Mouse (Mus musculus) midbrain, postnatal 0 days (tissue): ENCODE measurements around the gene Twf2. TPM values are rescaled to one million over a fixed set of nuclear protein-coding genes. Genes with fewer than 3 reads are reported as not detected.

Experiments
- ATAC-seq: fragments of 200-750 bp; cut with Nextera tagmentation; 2 replicates; pipeline ENCODE4 v1.8.0; 2017; ENCODE audit warnings: moderate number of reproducible peaks, mild to moderate bottlenecking, moderate TSS enrichment, moderate library complexity; ENCODE audit not compliant: low FRiP score
- DNase-seq: peaks from one replicate; pipeline ENCODE4 v3.0.0-alpha.2; 2015; ENCODE audit warnings: low spot score
- H3K27ac ChIP-seq: fragments of 300-500 bp; sonication (generic); 2 replicates; pipeline ENCODE4 v1.5.1; 2014; ENCODE audit warnings: low read depth, mild to moderate bottlenecking, low read length, mixed read lengths
- H3K27me3 ChIP-seq: fragments of 300-500 bp; sonication (generic); 2 replicates; pipeline ENCODE4 v1.6.1; 2014; ENCODE audit warnings: low read length, control low read depth, mixed read lengths; ENCODE audit not compliant: insufficient read depth
- H3K36me3 ChIP-seq: fragments of 300-500 bp; sonication (generic); 2 replicates; pipeline ENCODE4 v1.6.1; 2014; ENCODE audit warnings: low read length, control low read depth, mixed read lengths; ENCODE audit not compliant: insufficient read depth
- H3K4me1 ChIP-seq: fragments of 300-500 bp; sonication (generic); 2 replicates; pipeline ENCODE4 v1.6.1; 2014; ENCODE audit warnings: mild to moderate bottlenecking, control low read depth, antibody characterized with exemption, low read length, mixed read lengths; ENCODE audit not compliant: insufficient read depth
- H3K4me2 ChIP-seq: fragments of 300-500 bp; sonication (generic); 2 replicates; pipeline ENCODE4 v1.6.1; 2014; ENCODE audit warnings: low read depth, mild to moderate bottlenecking, low read length, mixed read lengths; ENCODE audit not compliant: poor library complexity, severe bottlenecking
- H3K4me3 ChIP-seq: fragments of 300-500 bp; sonication (generic); 2 replicates; pipeline ENCODE4 v1.5.1; 2014; ENCODE audit warnings: low read depth, mild to moderate bottlenecking, low read length, moderate library complexity
- H3K9ac ChIP-seq: fragments of 300-500 bp; sonication (generic); replicated peaks from 2 replicates; pipeline ENCODE4 v1.6.1; 2014; ENCODE audit warnings: mild to moderate bottlenecking, low read length, moderate library complexity, mixed read lengths; ENCODE audit not compliant: poor library complexity, severe bottlenecking
- H3K9me3 ChIP-seq: fragments of 300-500 bp; sonication (generic); 2 replicates; pipeline ENCODE4 v1.6.1; 2016; ENCODE audit warnings: low read length, control low read depth
- CTCF ChIP-seq: IDR thresholded peaks from 2 replicates; pipeline ENCODE4 v1.5.1; 2016; ENCODE audit warnings: antibody characterized with exemption, mild to moderate bottlenecking
- WGBS: fragments of 180-500 bp; shearing (Covaris S2); extraction: QIAGEN DNeasy Blood & Tissue Kit; methylation state at CpG from one replicate; pipeline ENCODE4 v1.1.7; 2014; 5-methylcytosine and 5-hydroxymethylcytosine counted together
- polyA plus RNA-seq: library from polyadenylated mRNA; unstranded; fragments of >200 nt; fragmentation: Nextera tagmentation; extraction: Ambion mirVana; gene quantifications from 2 replicates; pipeline ENCODE4 v1.2.1, GENCODE M21; 2015
- total RNA-seq: library from RNA; depleted of rRNA; stranded (reverse); fragments of >200 nt; gene quantifications from 2 replicates; pipeline ENCODE4 v1.2.3, GENCODE M21; 2014

Gene Twf2
- total and polyA plus RNA-seq, 2 experiments from 2014 or later, result 41.6 to 78.3 TPM

- no peaks in the 10 kb centered on the region for H3K9me3 ChIP-seq
- ATAC-seq, result no peak
- no peak for TF ChIP-seq CTCF
- peaks cover 53% of the 10 kb centered on the region for H3K36me3 ChIP-seq
- no peak overlapping the region for H3K9ac ChIP-seq
- no peak overlapping the region for H3K4me2 ChIP-seq
- H3K27me3 ChIP-seq, result no peaks in the 10 kb centered on the region
- 76% methylated on average over 6 of the region's 6 CpGs for WGBS
- no peaks in the 10 kb centered on the region for H3K4me1 ChIP-seq
- no peak overlapping the region for H3K27ac ChIP-seq
- H3K4me3 ChIP-seq, result no peak overlapping the region
- no peak for DNase-seq
These were observed 31.0 kb downstream of the Twf2 start for GRCm38 (mm10) chr9:106233953-106234352.

DNA sequence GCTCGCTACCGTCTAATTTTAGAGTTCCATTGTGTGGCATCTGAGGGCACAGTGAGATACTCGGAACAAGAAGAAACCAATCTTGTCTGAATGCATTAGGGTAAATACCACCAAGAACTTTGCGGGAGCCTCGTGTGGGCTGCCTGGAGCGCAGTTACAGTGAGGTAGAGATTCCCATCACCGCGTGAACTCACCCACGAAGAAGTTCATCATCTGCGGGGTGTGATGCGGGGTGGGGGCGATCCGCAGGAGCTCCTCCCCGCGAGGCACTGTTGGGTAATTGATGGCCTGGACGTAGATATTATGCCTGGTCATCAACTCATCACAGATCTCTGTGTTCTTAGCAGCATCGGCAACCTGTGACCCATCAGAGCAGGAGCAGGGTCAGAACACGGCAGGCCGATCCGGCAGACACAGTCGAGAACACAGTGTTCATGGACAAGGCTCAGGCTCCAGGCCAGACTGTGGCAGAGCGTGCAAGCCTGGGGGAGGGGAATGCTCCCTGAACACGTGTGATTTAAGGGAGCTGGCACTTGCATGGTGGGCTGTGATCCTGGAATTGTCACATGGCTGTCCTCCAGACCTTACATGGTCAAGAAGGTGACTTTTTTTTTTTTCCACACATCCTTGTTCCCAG, 32.4 kb downstream of the Twf2 start:
- no peaks in the 10 kb centered on the region for H3K4me1 ChIP-seq
- H3K4me2 ChIP-seq, result no peak overlapping the region
- H3K27ac ChIP-seq, result no peak overlapping the region
- DNase-seq (no peak), ATAC-seq (no peak)
- WGBS, result 94% methylated on average over 23 of the region's 23 CpGs
- peaks cover 59% of the 10 kb centered on the region for H3K36me3 ChIP-seq
- no peaks in the 10 kb centered on the region for H3K27me3 ChIP-seq
- H3K9me3 ChIP-seq, result no peaks in the 10 kb centered on the region
- H3K9ac ChIP-seq, result no peak overlapping the region
- H3K4me3 ChIP-seq, result no peak overlapping the region
- TF ChIP-seq CTCF, result no peak

DNA sequence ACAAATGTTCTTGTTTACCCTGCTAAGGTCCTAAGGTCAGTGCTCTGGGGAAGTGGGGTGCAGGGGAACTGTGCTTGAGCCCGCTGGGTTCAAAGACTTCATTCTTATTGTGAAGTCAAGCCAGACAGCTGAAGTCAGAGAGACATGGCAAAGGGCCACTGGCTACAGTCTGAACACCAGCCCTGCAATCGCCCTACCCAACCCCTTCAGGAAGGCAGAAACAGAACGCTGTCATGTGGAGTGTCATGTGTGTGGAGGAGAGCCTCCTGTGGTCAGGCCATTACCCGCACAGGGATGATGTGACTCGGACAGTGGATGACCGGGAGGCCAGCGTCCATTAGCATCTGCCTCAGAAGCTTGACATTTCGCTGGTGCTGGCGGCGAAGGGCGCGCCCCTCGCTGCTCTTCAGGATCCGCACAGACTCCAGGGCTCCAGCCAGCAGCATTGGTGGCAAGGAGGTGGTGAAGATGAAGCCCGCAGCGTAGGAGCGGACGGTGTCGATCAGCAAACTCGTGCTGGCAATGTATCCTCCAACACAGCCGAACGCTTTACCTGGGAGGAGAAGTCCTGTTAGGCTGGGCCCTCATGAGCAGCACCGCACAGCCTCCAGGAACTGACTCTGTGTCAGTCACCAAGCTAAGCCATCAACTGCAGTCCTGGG, 33.4 kb downstream of the Twf2 start:
- Histone ChIP-seq H3K27me3 (no peaks in the 10 kb centered on the region), H3K4me3 (no peak overlapping the region), H3K4me2 (no peak overlapping the region), H3K27ac (no peak overlapping the region), H3K36me3 (peaks cover 68% of the 10 kb centered on the region), H3K4me1 (no peaks in the 10 kb centered on the region), H3K9me3 (no peaks in the 10 kb centered on the region), H3K9ac (no peak overlapping the region)
- 89% methylated on average over 23 of the region's 23 CpGs for WGBS
- DNase-seq (no peak), ATAC-seq (no peak)
- no peak for TF ChIP-seq CTCF

DNA sequence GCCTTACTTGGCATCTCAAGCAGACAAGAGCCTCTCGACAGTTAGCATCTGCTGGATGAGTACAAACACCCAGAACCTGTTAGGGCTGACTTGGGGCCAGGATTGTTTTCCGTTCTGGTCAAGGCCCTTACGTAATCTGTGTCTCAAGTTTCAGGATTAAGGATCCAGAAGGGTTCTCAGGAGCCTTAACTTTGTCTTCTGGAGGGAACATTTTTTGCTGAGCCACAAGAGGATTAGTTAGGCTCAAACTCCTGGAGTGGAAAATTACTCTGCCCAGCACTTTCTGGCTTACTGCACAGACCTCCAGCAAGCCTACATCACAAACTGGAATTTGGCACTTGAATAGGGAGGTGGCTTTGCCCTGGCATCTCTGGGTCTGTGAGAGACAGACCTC, 33.9 kb downstream of the Twf2 start:
- DNase-seq, result no peak
- no peak overlapping the region for H3K27ac ChIP-seq
- no peak overlapping the region for H3K9ac ChIP-seq
- H3K4me1 ChIP-seq, result no peaks in the 10 kb centered on the region
- H3K4me2 ChIP-seq, result no peak overlapping the region
- no peaks in the 10 kb centered on the region for H3K9me3 ChIP-seq
- no peaks in the 10 kb centered on the region for H3K27me3 ChIP-seq
- H3K36me3 ChIP-seq, result peaks cover 73% of the 10 kb centered on the region
- ATAC-seq, result no peak
- TF ChIP-seq CTCF, result no peak
- no peak overlapping the region for H3K4me3 ChIP-seq
- 51% methylated on average over 3 of the region's 3 CpGs for WGBS

- peaks cover 79% of the 10 kb centered on the region for H3K36me3 ChIP-seq
- no peak overlapping the region for H3K4me3 ChIP-seq
- no peak for TF ChIP-seq CTCF
- H3K9me3 ChIP-seq, result no peaks in the 10 kb centered on the region
- DNase-seq, result no peak
- no peak overlapping the region for H3K9ac ChIP-seq
- 85% methylated on average over 8 of the region's 8 CpGs for WGBS
- ATAC-seq, result no peak
- H3K27ac ChIP-seq, result no peak overlapping the region
- no peak overlapping the region for H3K4me2 ChIP-seq
- H3K27me3 ChIP-seq, result no peaks in the 10 kb centered on the region
- no peaks in the 10 kb centered on the region for H3K4me1 ChIP-seq
These were observed 34.5 kb downstream of the Twf2 start for GRCm38 (mm10) chr9:106237401-106237800.

DNA sequence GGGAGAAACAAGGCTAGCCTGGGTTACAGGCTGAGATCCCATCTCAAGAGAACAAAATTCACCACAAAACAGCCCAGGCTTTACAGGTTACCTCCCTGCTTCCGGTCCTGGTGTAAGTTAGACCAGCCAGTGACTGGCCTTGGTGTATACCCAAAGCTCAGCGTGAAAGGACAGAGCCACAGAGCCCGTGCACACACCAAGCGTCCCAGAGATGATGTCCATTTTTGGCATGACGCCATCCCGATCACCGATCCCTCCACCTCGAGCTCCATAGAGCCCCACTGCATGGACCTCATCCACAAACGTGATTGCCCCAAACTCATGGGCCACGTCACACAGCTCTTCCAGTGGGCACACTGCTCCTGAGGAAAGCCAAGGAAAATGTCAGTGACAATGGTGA, 35.0 kb downstream of the Twf2 start:
- H3K27ac ChIP-seq, result no peak overlapping the region
- H3K4me3 ChIP-seq, result no peak overlapping the region
- ATAC-seq (no peak), DNase-seq (no peak)
- TF ChIP-seq CTCF, result no peak
- WGBS, result 96% methylated on average over 10 of the region's 10 CpGs
- H3K9me3 ChIP-seq, result no peaks in the 10 kb centered on the region
- H3K4me2 ChIP-seq, result no peak overlapping the region
- H3K9ac ChIP-seq, result no peak overlapping the region
- peaks cover 80% of the 10 kb centered on the region for H3K36me3 ChIP-seq
- no peaks in the 10 kb centered on the region for H3K4me1 ChIP-seq
- no peaks in the 10 kb centered on the region for H3K27me3 ChIP-seq
